Mouse (Mus musculus) embryonic facial prominence, embryonic 13.5 days (tissue): ENCODE results near the gene Hmg20b. TPM values are rescaled to one million over a fixed set of nuclear protein-coding genes. Genes with fewer than 3 reads are reported as not detected.

Source experiments
- ATAC-seq: fragments of 200-750 bp; cut with Nextera tagmentation; 2 replicates; pipeline ENCODE4 v1.8.0; 2017; ENCODE audit warnings: low read depth; ENCODE audit not compliant: insufficient number of reproducible peaks, insufficient read depth, low FRiP score, low TSS enrichment
- H3K27ac ChIP-seq: fragments of 300-500 bp; sonication (generic); 2 replicates; pipeline ENCODE4 v1.5.1; 2015; ENCODE audit warnings: moderate library complexity, mild to moderate bottlenecking, inconsistent platforms
- H3K27me3 ChIP-seq: fragments of 300-500 bp; sonication (generic); 2 replicates; pipeline ENCODE4 v1.6.1; 2015; ENCODE audit warnings: mild to moderate bottlenecking, inconsistent platforms
- H3K36me3 ChIP-seq: fragments of 300-500 bp; sonication (generic); 2 replicates; pipeline ENCODE4 v1.6.1; 2015; ENCODE audit warnings: mild to moderate bottlenecking, inconsistent platforms
- H3K4me1 ChIP-seq: fragments of 300-500 bp; sonication (generic); 2 replicates; pipeline ENCODE4 v1.6.1; 2015; ENCODE audit warnings: inconsistent platforms
- H3K4me2 ChIP-seq: fragments of 300-500 bp; sonication (generic); 2 replicates; pipeline ENCODE4 v1.6.1; 2015; ENCODE audit warnings: moderate library complexity, mild to moderate bottlenecking, inconsistent platforms
- H3K4me3 ChIP-seq: fragments of 300-500 bp; sonication (generic); 2 replicates; pipeline ENCODE4 v1.5.1; 2015; ENCODE audit warnings: mild to moderate bottlenecking, inconsistent platforms
- H3K9ac ChIP-seq: fragments of 300-500 bp; sonication (generic); 2 replicates; pipeline ENCODE4 v1.6.1; 2015; ENCODE audit warnings: mild to moderate bottlenecking, inconsistent platforms
- H3K9me3 ChIP-seq: fragments of 300-500 bp; sonication (generic); 2 replicates; pipeline ENCODE4 v1.6.1; 2016; ENCODE audit warnings: inconsistent platforms
- WGBS: fragments of 180-500 bp; shearing (Covaris S2); methylation state at CpG from one replicate; pipeline ENCODE4 v1.1.7; 2015; ENCODE audit warnings: mixed read lengths; 5-methylcytosine and 5-hydroxymethylcytosine counted together
- polyA plus RNA-seq: library from polyadenylated mRNA; unstranded; fragments of >200 nt; fragmentation: Nextera tagmentation; extraction: Ambion mirVana; gene quantifications from 2 replicates; pipeline ENCODE4 v1.2.1, GENCODE M21; 2015

The Hmg20b gene
- 109 and 113 TPM in 2 replicates for polyA plus RNA-seq

- H3K27me3 ChIP-seq = peaks cover 23% of the 10 kb centered on the region
- H3K36me3 ChIP-seq = peaks cover 23% of the 10 kb centered on the region
- peak within 1 kb of the TSS; percentile 82 for H3K4me3 ChIP-seq
- WGBS = under 1% methylated on average over 54 of the region's 54 CpGs
- ATAC-seq = peak; percentile 92
- peak within 1 kb of the TSS; percentile 73 for H3K27ac ChIP-seq
- peak within 1 kb of the TSS; percentile 93 for H3K9ac ChIP-seq
- H3K9me3 ChIP-seq = no peaks in the 10 kb centered on the region
- peaks cover 46% of the 10 kb centered on the region for H3K4me1 ChIP-seq
- peak within 1 kb of the TSS; percentile 92 for H3K4me2 ChIP-seq
These were observed at the start of gene Hmg20b for GRCm38 (mm10) chr10:81350351-81351063. Gene Hmg20b (minus strand): TSS chr10:81350480.

- Histone ChIP-seq H3K9ac (no peak overlapping the region), H3K27me3 (no peaks in the 10 kb centered on the region; the same call in 1 of the 2 replicates), H3K36me3 (peaks cover 56% of the 10 kb centered on the region), H3K27ac (no peak overlapping the region), H3K4me3 (no peak overlapping the region), H3K9me3 (no peaks in the 10 kb centered on the region), H3K4me1 (peaks cover 53% of the 10 kb centered on the region), H3K4me2 (no peak overlapping the region)
- no peak for ATAC-seq
- WGBS = 80% methylated on average over 18 of the region's 18 CpGs
These were observed 49.6 kb upstream of the Hmg20b start for GRCm38 (mm10) chr10:81399798-81400308.

GRCm38 (mm10) chr10:81399296-81399695 lies 49.0 kb upstream of the Hmg20b start:
- WGBS = 74% methylated on average over 5 of the region's 5 CpGs
- Histone ChIP-seq H3K4me2 (no peak overlapping the region), H3K9me3 (no peaks in the 10 kb centered on the region), H3K27me3 (no peaks in the 10 kb centered on the region), H3K36me3 (peaks cover 50% of the 10 kb centered on the region), H3K9ac (no peak overlapping the region), H3K27ac (no peak overlapping the region), H3K4me3 (no peak overlapping the region), H3K4me1 (peaks cover 49% of the 10 kb centered on the region)
- ATAC-seq = no peak

- Histone ChIP-seq H3K9me3 (no peaks in the 10 kb centered on the region), H3K4me2 (no peak overlapping the region), H3K4me1 (peaks cover 38% of the 10 kb centered on the region), H3K4me3 (no peak overlapping the region), H3K27me3 (no peaks in the 10 kb centered on the region), H3K27ac (peak overlapping the region; percentile 48), H3K9ac (0 out of 2 replicates have a peak overlapping the region, but pooled peaks have one; percentile 32), H3K36me3 (peaks cover 39% of the 10 kb centered on the region)
- 65% methylated on average over 5 of the region's 5 CpGs for WGBS
- no peak for ATAC-seq
These were observed 46.5 kb upstream of the Hmg20b start for GRCm38 (mm10) chr10:81396749-81397148.

GRCm38 (mm10) chr10:81395865-81396264 lies 45.6 kb upstream of the Hmg20b start:
- no peaks in the 10 kb centered on the region for H3K27me3 ChIP-seq
- H3K4me2 ChIP-seq = no peak overlapping the region
- H3K9ac ChIP-seq = no peak overlapping the region
- ATAC-seq = no peak
- no peaks in the 10 kb centered on the region for H3K9me3 ChIP-seq
- peaks cover 36% of the 10 kb centered on the region for H3K36me3 ChIP-seq
- 89% methylated on average over 4 of the region's 4 CpGs for WGBS
- H3K4me1 ChIP-seq = peaks cover 30% of the 10 kb centered on the region
- H3K27ac ChIP-seq = peak overlapping the region; percentile 48; the same call in 1 of the 2 replicates
- no peak overlapping the region for H3K4me3 ChIP-seq

GRCm38 (mm10) chr10:81395127-81395526 lies 44.8 kb upstream of the Hmg20b start:
- no peak overlapping the region for H3K4me2 ChIP-seq
- H3K9ac ChIP-seq = no peak overlapping the region
- H3K36me3 ChIP-seq = peaks cover 28% of the 10 kb centered on the region
- no peak for ATAC-seq
- H3K27ac ChIP-seq = no peak overlapping the region
- H3K9me3 ChIP-seq = no peaks in the 10 kb centered on the region
- no peak overlapping the region for H3K4me3 ChIP-seq
- WGBS = 16% methylated on average over 5 of the region's 5 CpGs
- peaks cover 22% of the 10 kb centered on the region for H3K4me1 ChIP-seq
- no peaks in the 10 kb centered on the region for H3K27me3 ChIP-seq

GRCm38 (mm10) chr10:81393456-81394063 lies 43.3 kb upstream of the Hmg20b start:
- no peak for ATAC-seq
- H3K27ac ChIP-seq = peak overlapping the region; percentile 62; the same call in 1 of the 2 replicates
- peak overlapping the region; percentile 36 for H3K4me3 ChIP-seq
- H3K27me3 ChIP-seq = no peaks in the 10 kb centered on the region
- 6% methylated on average over 19 of the region's 19 CpGs for WGBS
- peak overlapping the region; percentile 65 for H3K9ac ChIP-seq
- no peaks in the 10 kb centered on the region for H3K9me3 ChIP-seq
- H3K4me1 ChIP-seq = peaks cover 18% of the 10 kb centered on the region
- peak overlapping the region; percentile 64 for H3K4me2 ChIP-seq
- peaks cover 27% of the 10 kb centered on the region for H3K36me3 ChIP-seq

GRCm38 (mm10) chr10:81392781-81393185 lies 42.5 kb upstream of the Hmg20b start, which contains the start of gene Smim24:
Gene Smim24 (plus strand): TSS chr10:81393051.
- Histone ChIP-seq H3K27me3 (no peaks in the 10 kb centered on the region), H3K4me3 (peak within 1 kb of the TSS; percentile 36), H3K4me2 (peak within 1 kb of the TSS; percentile 64), H3K4me1 (peaks cover 18% of the 10 kb centered on the region), H3K9ac (peak within 1 kb of the TSS; percentile 65), H3K27ac (peak within 1 kb of the TSS; percentile 62; the same call in 1 of the 2 replicates), H3K9me3 (no peaks in the 10 kb centered on the region), H3K36me3 (peaks cover 35% of the 10 kb centered on the region)
- ATAC-seq = no peak
- WGBS = 67% methylated on average over 14 of the region's 14 CpGs

- Histone ChIP-seq H3K4me2 (no peak overlapping the region), H3K36me3 (peaks cover 37% of the 10 kb centered on the region), H3K9me3 (no peaks in the 10 kb centered on the region), H3K27ac (no peak overlapping the region), H3K4me1 (peaks cover 18% of the 10 kb centered on the region), H3K4me3 (no peak overlapping the region), H3K9ac (no peak overlapping the region), H3K27me3 (no peaks in the 10 kb centered on the region)
- ATAC-seq = no peak
- WGBS = 79% methylated on average over 6 of the region's 6 CpGs
These were observed 42.0 kb upstream of the Hmg20b start for GRCm38 (mm10) chr10:81392270-81392669.

GRCm38 (mm10) chr10:81390678-81390965 lies 40.3 kb upstream of the Hmg20b start:
- H3K27me3 ChIP-seq = no peaks in the 10 kb centered on the region
- H3K36me3 ChIP-seq = peaks cover 43% of the 10 kb centered on the region
- no peak for ATAC-seq
- no peak overlapping the region for H3K4me3 ChIP-seq
- H3K4me2 ChIP-seq = no peak overlapping the region
- H3K9me3 ChIP-seq = no peaks in the 10 kb centered on the region
- peaks cover 18% of the 10 kb centered on the region for H3K4me1 ChIP-seq
- H3K27ac ChIP-seq = no peak overlapping the region
- 0 out of 2 replicates have a peak overlapping the region, but pooled peaks have one; percentile 11 for H3K9ac ChIP-seq
- 90% methylated on average over 13 of the region's 13 CpGs for WGBS

GRCm38 (mm10) chr10:81389801-81390677 lies 39.8 kb upstream of the Hmg20b start:
- ATAC-seq = peak; percentile 28; the same call in 1 of the 2 replicates
- Histone ChIP-seq H3K9me3 (no peaks in the 10 kb centered on the region), H3K4me3 (no peak overlapping the region), H3K4me2 (no peak overlapping the region), H3K4me1 (peaks cover 24% of the 10 kb centered on the region), H3K27ac (no peak overlapping the region), H3K36me3 (peaks cover 43% of the 10 kb centered on the region), H3K27me3 (no peaks in the 10 kb centered on the region), H3K9ac (0 out of 2 replicates have a peak overlapping the region, but pooled peaks have one; percentile 32)
- WGBS = 58% methylated on average over 23 of the region's 23 CpGs
